Mouse (Mus musculus) monocyte, adult 2 months (primary cell): ENCODE results near the gene Tgfbr3.

ENCODE experiments used
- DNase-seq, 2 experiments: peaks; one replicate each; pipeline ENCODE4 v3.0.0; 2022; ENCODE audit warnings: low spot score in 2 of 2, low read depth in 1 of 2

Gene Tgfbr3

GRCm38 (mm10) chr5:107177248-107177647 is 112.2 kb downstream of the Tgfbr3 start:
- DNase-seq, result no peak

- no peak for DNase-seq
These were observed 112.6 kb downstream of the Tgfbr3 start for GRCm38 (mm10) chr5:107176796-107177195.

- no peak for DNase-seq
These were observed 113.2 kb downstream of the Tgfbr3 start for GRCm38 (mm10) chr5:107176196-107176595.

GRCm38 (mm10) chr5:107174188-107174587 is 115.2 kb downstream of the Tgfbr3 start:
- no peak for DNase-seq

- no peak for DNase-seq
These were observed 115.9 kb downstream of the Tgfbr3 start for GRCm38 (mm10) chr5:107173483-107173882.

- no peak for DNase-seq
These were observed 117.6 kb downstream of the Tgfbr3 start for GRCm38 (mm10) chr5:107171861-107172260.

GRCm38 (mm10) chr5:107169796-107170195 is 119.6 kb downstream of the Tgfbr3 start:
- DNase-seq, result no peak

- no peak for DNase-seq
These were observed 121.5 kb downstream of the Tgfbr3 start for GRCm38 (mm10) chr5:107167872-107168300.

GRCm38 (mm10) chr5:107167373-107167772 is 122.1 kb downstream of the Tgfbr3 start:
- DNase-seq, result no peak

GRCm38 (mm10) chr5:107166659-107167370 is 122.6 kb downstream of the Tgfbr3 start:
- no peak for DNase-seq

- DNase-seq, result no peak
These were observed 123.7 kb downstream of the Tgfbr3 start for GRCm38 (mm10) chr5:107165734-107166133.

GRCm38 (mm10) chr5:107165271-107165670 is 124.2 kb downstream of the Tgfbr3 start:
- DNase-seq, result no peak

- no peak for DNase-seq
These were observed 124.6 kb downstream of the Tgfbr3 start for GRCm38 (mm10) chr5:107164856-107165255.

GRCm38 (mm10) chr5:107164146-107164545 is 125.3 kb downstream of the Tgfbr3 start:
- no peak for DNase-seq

GRCm38 (mm10) chr5:107163336-107163735 is 126.1 kb downstream of the Tgfbr3 start:
- no peak for DNase-seq

GRCm38 (mm10) chr5:107162812-107163211 is 126.6 kb downstream of the Tgfbr3 start:
- DNase-seq, result no peak

GRCm38 (mm10) chr5:107162319-107162718 is 127.1 kb downstream of the Tgfbr3 start:
- DNase-seq, result no peak

GRCm38 (mm10) chr5:107159914-107160890 is 129.2 kb downstream of the Tgfbr3 start:
- DNase-seq, result no peak

GRCm38 (mm10) chr5:107158531-107159178 is 130.8 kb downstream of the Tgfbr3 start:
- no peak for DNase-seq

- DNase-seq, result no peak
These were observed 132.0 kb downstream of the Tgfbr3 start for GRCm38 (mm10) chr5:107157384-107157783.

- no peak for DNase-seq
These were observed 133.3 kb downstream of the Tgfbr3 start for GRCm38 (mm10) chr5:107156096-107156495.
